Mouse (Mus musculus): ENCODE data around the gene Ak7. TPM values are rescaled to one million over a fixed set of nuclear protein-coding genes. Genes with fewer than 3 reads are reported as not detected.

Ak7 gene
- 0.43 TPM for polyA plus RNA-seq (2017; shearing (Covaris generic))

GRCm38 (mm10) chr12:105705799-105706487, at the start of gene Ak7:
TSS of gene Ak7 (plus strand) at chr12:105705976.

DNA sequence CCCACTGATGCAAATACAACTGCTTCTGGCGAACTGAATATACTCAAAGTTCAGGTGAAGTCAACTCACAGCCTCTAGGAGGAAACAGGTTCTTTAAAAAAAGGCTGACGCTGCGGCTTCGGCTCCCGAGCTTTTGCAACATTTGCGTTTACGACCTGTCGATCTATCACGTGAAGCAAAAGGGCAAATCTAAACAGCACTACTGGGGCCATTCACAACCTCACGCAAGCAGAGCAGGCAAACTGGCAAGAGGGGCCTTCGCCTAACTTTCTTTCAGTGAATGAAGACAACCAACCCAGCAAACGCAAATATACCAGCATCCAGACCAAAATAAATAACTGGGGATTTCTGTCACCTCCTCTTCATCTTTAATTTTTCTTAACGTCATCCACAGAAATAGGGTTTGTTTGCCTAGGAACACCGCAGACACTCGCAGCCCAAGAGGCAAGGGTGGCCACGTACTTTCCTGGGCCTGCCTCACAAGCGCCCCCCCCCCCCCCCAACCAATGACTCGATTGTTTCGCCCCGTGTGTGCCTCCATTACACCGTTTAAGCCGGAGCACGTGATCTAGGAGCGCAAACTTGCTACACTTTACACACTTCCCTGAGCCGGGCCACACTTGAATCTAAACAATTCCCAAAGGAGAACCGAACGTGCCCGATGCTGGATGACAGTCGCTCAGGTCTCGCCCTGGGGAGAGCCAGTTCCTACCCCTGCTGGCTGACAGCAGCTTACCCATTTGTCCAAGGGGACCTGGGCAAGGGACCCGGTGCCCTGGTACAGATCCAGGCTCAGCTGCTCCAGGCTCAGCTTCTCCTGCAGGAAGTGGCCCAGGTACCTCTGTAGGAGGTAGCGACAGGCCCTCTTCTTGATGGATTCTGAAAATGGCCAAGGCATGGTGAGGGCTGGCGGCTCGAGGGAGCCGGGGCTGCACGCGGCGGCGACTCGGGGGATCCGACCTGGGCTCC, 21.6 kb upstream of the Ak7 start, which contains the start of gene Gskip:
Gene Gskip (plus strand): TSS at position 897 of the 969 bp plus-strand sequence.

GRCm38 (mm10) chr12:105685001-105685691, 20.6 kb upstream of the Ak7 start, which contains the start of gene Atg2b:
TSS of gene Atg2b (minus strand) at chr12:105685211.

DNA sequence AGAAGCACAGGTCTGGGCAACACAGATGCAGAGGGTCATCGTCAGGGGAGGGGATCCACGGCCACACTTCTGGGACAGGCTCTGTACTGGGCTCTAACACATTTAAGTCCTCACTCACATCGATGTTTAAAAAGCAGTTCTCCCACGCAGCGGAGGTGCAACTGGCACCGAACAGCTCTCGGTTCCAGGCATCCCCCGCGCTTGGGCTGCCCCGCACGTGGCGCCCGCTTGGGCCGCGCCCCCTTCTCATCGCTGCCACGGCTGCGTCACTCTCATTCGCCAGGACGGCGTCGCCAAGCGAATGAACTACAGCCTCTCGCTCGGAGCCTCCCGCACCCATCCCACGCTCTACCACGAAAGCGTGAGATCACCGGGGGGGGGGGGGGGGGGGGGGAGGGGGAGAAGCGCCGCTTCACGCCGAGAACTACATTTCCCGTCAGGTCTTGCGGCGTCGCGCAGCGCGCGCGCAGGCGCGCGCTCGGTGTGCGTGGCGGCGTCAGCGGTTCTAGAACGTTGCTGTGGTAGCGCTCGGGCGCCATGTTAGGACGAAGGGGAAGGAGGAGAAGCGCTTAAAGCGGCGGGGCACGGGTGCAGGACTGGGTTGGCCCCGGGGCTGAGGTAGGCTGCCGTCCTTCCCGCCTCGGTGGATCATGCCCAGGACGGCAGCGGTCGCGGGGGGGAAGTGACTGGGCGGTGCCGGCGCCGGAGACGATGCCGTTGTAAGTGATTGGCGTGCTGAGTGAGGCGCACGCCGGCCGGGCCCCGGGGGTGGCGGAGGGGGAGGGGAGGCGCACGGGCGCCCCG, 78.6 kb downstream of the Ak7 start, which contains the start of gene Papola:
Gene Papola (plus strand): TSS at position 499 of the 804 bp plus-strand sequence.

Other genes starting within 250 kb of the Ak7 start
- not detected for gene Bdkrb2, start 142.8 kb upstream of the Ak7 start, polyA plus RNA-seq (2017; shearing (Covaris generic))
- gene Bdkrb1, start 102.9 kb upstream of the Ak7 start, polyA plus RNA-seq (2017; shearing (Covaris generic)), result 0.59 TPM
- 47.4 TPM for gene Gskip, start 21.1 kb upstream of the Ak7 start, polyA plus RNA-seq (2017; shearing (Covaris generic))
- gene Atg2b, start 20.8 kb upstream of the Ak7 start, polyA plus RNA-seq (2017; shearing (Covaris generic)), result 9.3 TPM
- gene Papola, start 78.7 kb downstream of the Ak7 start, polyA plus RNA-seq (2017; shearing (Covaris generic)), result 331 TPM